Mouse (Mus musculus): ENCODE results near the gene Prss50. TPM values are rescaled to one million over a fixed set of nuclear protein-coding genes. Genes with fewer than 3 reads are reported as not detected.

Gene Prss50
- 0.32 TPM for polyA plus RNA-seq (2017; shearing (Covaris generic))

GRCm38 (mm10) chr9:110857781-110858472 lies at the start of gene Prss50:
TSS of gene Prss50 (plus strand) at chr9:110857967.

GRCm38 (mm10) chr9:110813789-110814188 lies 44.0 kb upstream of the Prss50 start, which contains the start of gene Prss44:
TSS of gene Prss44 (plus strand) at chr9:110813994.

GRCm38 (mm10) chr9:110826390-110826789 lies 31.4 kb upstream of the Prss50 start, which contains the start of gene Prss43:
TSS of gene Prss43 (plus strand) at chr9:110826690.

GRCm38 (mm10) chr9:110834411-110834810 lies 23.4 kb upstream of the Prss50 start, which contains the start of gene Prss45:
TSS of gene Prss45 (plus strand) at chr9:110834588.

GRCm38 (mm10) chr9:110844206-110844605 lies 13.6 kb upstream of the Prss50 start, which contains the start of gene Prss46:
TSS of gene Prss46 (plus strand) at chr9:110844506.

GRCm38 (mm10) chr9:110879191-110879920 lies 21.6 kb downstream of the Prss50 start, which contains the start of gene Als2cl:
TSS of gene Als2cl (plus strand) at chr9:110879870.

GRCm38 (mm10) chr9:110879998-110880561 lies 22.3 kb downstream of the Prss50 start, which contains the start of gene Tmie:
TSS of gene Tmie (minus strand) at chr9:110880113.

Other genes with a start within 250 kb of the Prss50 start
- gene Nradd, start 233.5 kb upstream of the Prss50 start, polyA plus RNA-seq (2017; shearing (Covaris generic)): 2.3 TPM
- gene Nbeal2, start 203.8 kb upstream of the Prss50 start, polyA plus RNA-seq (2017; shearing (Covaris generic)): 61.2 TPM
- gene Ccdc12, start 201.5 kb upstream of the Prss50 start, polyA plus RNA-seq (2017; shearing (Covaris generic)): 297 TPM
- gene Myl3, start 116.1 kb upstream of the Prss50 start, polyA plus RNA-seq (2017; shearing (Covaris generic)): not detected
- gene Pth1r, start 110.8 kb upstream of the Prss50 start, polyA plus RNA-seq (2017; shearing (Covaris generic)): not detected
- gene Prss42, start 59.8 kb upstream of the Prss50 start, polyA plus RNA-seq (2017; shearing (Covaris generic)): not detected
- not detected for gene Prss44, start 44.0 kb upstream of the Prss50 start, polyA plus RNA-seq (2017; shearing (Covaris generic))
- gene Prss43, start 31.3 kb upstream of the Prss50 start, polyA plus RNA-seq (2017; shearing (Covaris generic)): not detected
- not detected for gene Prss45, start 23.4 kb upstream of the Prss50 start, polyA plus RNA-seq (2017; shearing (Covaris generic))
- gene Prss46, start 13.5 kb upstream of the Prss50 start, polyA plus RNA-seq (2017; shearing (Covaris generic)): not detected
- gene Als2cl, start 21.9 kb downstream of the Prss50 start, polyA plus RNA-seq (2017; shearing (Covaris generic)): 39.7 TPM
- 2.4 TPM for gene Tmie, start 22.1 kb downstream of the Prss50 start, polyA plus RNA-seq (2017; shearing (Covaris generic))
- not detected for gene Fam240a, start 58.9 kb downstream of the Prss50 start, polyA plus RNA-seq (2017; shearing (Covaris generic))
- gene Tdgf1, start 88.2 kb downstream of the Prss50 start, polyA plus RNA-seq (2017; shearing (Covaris generic)): 2.8 TPM
- 0.15 TPM for gene Lrrc2, start 93.6 kb downstream of the Prss50 start, polyA plus RNA-seq (2017; shearing (Covaris generic))
- not detected for gene Rtp3, start 132.6 kb downstream of the Prss50 start, polyA plus RNA-seq (2017; shearing (Covaris generic))
- not detected for gene Ltf, start 161.3 kb downstream of the Prss50 start, polyA plus RNA-seq (2017; shearing (Covaris generic))
- 20.9 TPM for gene Ccrl2, start 199.6 kb downstream of the Prss50 start, polyA plus RNA-seq (2017; shearing (Covaris generic))